Mouse (Mus musculus): ENCODE results near the gene Myo16. TPM values are rescaled to one million over a fixed set of nuclear protein-coding genes. Genes with fewer than 3 reads are reported as not detected.

Myo16 gene
- polyA plus RNA-seq (2015; fragmentation: Nextera tagmentation; extraction: Ambion mirVana) = 0.25 and 0.35 TPM in 2 replicates

- Histone ChIP-seq H3K4me3 (peak within 1 kb of the TSS; percentile 51), H3K9me3 (replicated peaks) (no peaks in the 10 kb centered on the region), H3K27me3 (peaks cover 35% of the 10 kb centered on the region), H3K36me3 (no peaks in the 10 kb centered on the region), H3K27ac (no peak within 1 kb of the TSS), H3K4me1 (replicated peaks) (0 out of 2 replicates have a peak, but pooled peaks cover 2% of the 10 kb centered on the region), H3K9ac (peak within 1 kb of the TSS; percentile 50), H3K4me2 (peak within 1 kb of the TSS; percentile 90)
- WGBS = 1% methylated on average over 57 of the region's 61 CpGs
- peak; percentile 64; the same call in 1 of the 2 replicates for ATAC-seq (replicated peaks; ENCODE audit: insufficient number of reproducible peaks, insufficient read depth, low FRiP score, low read depth)
Observed at GRCm38 (mm10) chr8:10153611-10154438, at the start of gene Myo16. Myo16 (plus strand) TSS chr8:10153911.

- no peak overlapping the region for H3K4me3 ChIP-seq
- H3K27ac ChIP-seq = no peak overlapping the region
- H3K4me1 ChIP-seq (replicated peaks) = no peaks in the 10 kb centered on the region
- no peak overlapping the region for H3K4me2 ChIP-seq
- no peak for ATAC-seq (replicated peaks; ENCODE audit: insufficient number of reproducible peaks, insufficient read depth, low FRiP score, low read depth)
- no peak overlapping the region for H3K9ac ChIP-seq
- H3K27me3 ChIP-seq = no peaks in the 10 kb centered on the region
- no peaks in the 10 kb centered on the region for H3K36me3 ChIP-seq
- WGBS = 81% methylated on average over 8 of the region's 8 CpGs
- no peaks in the 10 kb centered on the region for H3K9me3 ChIP-seq (replicated peaks)
Observed at GRCm38 (mm10) chr8:10108516-10109271, 45.0 kb upstream of the Myo16 start.

- WGBS = 82% methylated on average over 5 of the region's 5 CpGs
- no peaks in the 10 kb centered on the region for H3K27me3 ChIP-seq
- no peaks in the 10 kb centered on the region for H3K9me3 ChIP-seq (replicated peaks)
- no peaks in the 10 kb centered on the region for H3K4me1 ChIP-seq (replicated peaks)
- H3K36me3 ChIP-seq = no peaks in the 10 kb centered on the region
- H3K4me2 ChIP-seq = no peak overlapping the region
- ATAC-seq (replicated peaks; ENCODE audit: insufficient number of reproducible peaks, insufficient read depth, low FRiP score, low read depth) = no peak
- H3K4me3 ChIP-seq = no peak overlapping the region
- no peak overlapping the region for H3K27ac ChIP-seq
- no peak overlapping the region for H3K9ac ChIP-seq
Observed at GRCm38 (mm10) chr8:10122749-10123148, 31.0 kb upstream of the Myo16 start.

- 69% methylated on average over 2 of the region's 2 CpGs for WGBS
- no peaks in the 10 kb centered on the region for H3K4me1 ChIP-seq (replicated peaks)
- H3K4me2 ChIP-seq = no peak overlapping the region
- H3K36me3 ChIP-seq = no peaks in the 10 kb centered on the region
- H3K9me3 ChIP-seq (replicated peaks) = no peaks in the 10 kb centered on the region
- H3K4me3 ChIP-seq = no peak overlapping the region
- no peak for ATAC-seq (replicated peaks; ENCODE audit: insufficient number of reproducible peaks, insufficient read depth, low FRiP score, low read depth)
- no peak overlapping the region for H3K27ac ChIP-seq
- H3K9ac ChIP-seq = no peak overlapping the region
- H3K27me3 ChIP-seq = no peaks in the 10 kb centered on the region
Observed at GRCm38 (mm10) chr8:10123412-10123811, 30.3 kb upstream of the Myo16 start.

GRCm38 (mm10) chr8:10125684-10126083 lies 28.0 kb upstream of the Myo16 start:
- Histone ChIP-seq H3K9ac (no peak overlapping the region), H3K36me3 (no peaks in the 10 kb centered on the region), H3K9me3 (replicated peaks) (no peaks in the 10 kb centered on the region), H3K27me3 (no peaks in the 10 kb centered on the region), H3K4me2 (no peak overlapping the region), H3K27ac (no peak overlapping the region), H3K4me1 (replicated peaks) (no peaks in the 10 kb centered on the region), H3K4me3 (no peak overlapping the region)
- ATAC-seq (replicated peaks; ENCODE audit: insufficient number of reproducible peaks, insufficient read depth, low FRiP score, low read depth) = no peak
- 74% methylated on average over 4 of the region's 4 CpGs for WGBS

- Histone ChIP-seq H3K27me3 (no peaks in the 10 kb centered on the region), H3K4me3 (no peak overlapping the region), H3K4me1 (replicated peaks) (no peaks in the 10 kb centered on the region), H3K9me3 (replicated peaks) (no peaks in the 10 kb centered on the region), H3K9ac (no peak overlapping the region), H3K36me3 (no peaks in the 10 kb centered on the region), H3K4me2 (no peak overlapping the region), H3K27ac (no peak overlapping the region)
- 66% methylated on average over 15 of the region's 15 CpGs for WGBS
- no peak for ATAC-seq (replicated peaks; ENCODE audit: insufficient number of reproducible peaks, insufficient read depth, low FRiP score, low read depth)
Observed at GRCm38 (mm10) chr8:10130513-10131414, 22.9 kb upstream of the Myo16 start.

- H3K27me3 ChIP-seq = no peaks in the 10 kb centered on the region
Observed at GRCm38 (mm10) chr8:10139536-10139935, 14.2 kb upstream of the Myo16 start.

GRCm38 (mm10) chr8:10143961-10144360 lies 9.8 kb upstream of the Myo16 start:
- no peak overlapping the region for H3K4me3 ChIP-seq

More at GRCm38 (mm10) chr8:10139536-10139935, 14.2 kb upstream of the Myo16 start:
- Histone ChIP-seq H3K9me3 (replicated peaks) (no peaks in the 10 kb centered on the region), H3K4me2 (no peak overlapping the region), H3K4me1 (replicated peaks) (no peaks in the 10 kb centered on the region), H3K9ac (no peak overlapping the region), H3K27ac (no peak overlapping the region), H3K36me3 (no peaks in the 10 kb centered on the region), H3K4me3 (no peak overlapping the region)
- no peak for ATAC-seq (replicated peaks; ENCODE audit: insufficient number of reproducible peaks, insufficient read depth, low FRiP score, low read depth)
- 38% methylated on average over 8 of the region's 8 CpGs for WGBS

GRCm38 (mm10) chr8:10151692-10152247 lies 1.9 kb upstream of the Myo16 start:
- H3K27me3 ChIP-seq = peaks cover 35% of the 10 kb centered on the region
- no peak for ATAC-seq (replicated peaks; ENCODE audit: insufficient number of reproducible peaks, insufficient read depth, low FRiP score, low read depth)
- no peak overlapping the region for H3K27ac ChIP-seq
- H3K4me3 ChIP-seq = no peak overlapping the region
- 65% methylated on average over 6 of the region's 6 CpGs for WGBS
- H3K9ac ChIP-seq = no peak overlapping the region
- H3K36me3 ChIP-seq = no peaks in the 10 kb centered on the region
- H3K9me3 ChIP-seq (replicated peaks) = no peaks in the 10 kb centered on the region
- 0 out of 2 replicates have a peak, but pooled peaks cover 2% of the 10 kb centered on the region for H3K4me1 ChIP-seq (replicated peaks)
- H3K4me2 ChIP-seq = no peak overlapping the region

More at GRCm38 (mm10) chr8:10143961-10144360, 9.8 kb upstream of the Myo16 start:
- no peak overlapping the region for H3K9ac ChIP-seq
- H3K4me1 ChIP-seq (replicated peaks) = no peaks in the 10 kb centered on the region
- ATAC-seq (replicated peaks; ENCODE audit: insufficient number of reproducible peaks, insufficient read depth, low FRiP score, low read depth) = no peak
- 75% methylated on average over 10 of the region's 10 CpGs for WGBS
- no peaks in the 10 kb centered on the region for H3K36me3 ChIP-seq
- no peak overlapping the region for H3K4me2 ChIP-seq
- H3K9me3 ChIP-seq (replicated peaks) = no peaks in the 10 kb centered on the region
- H3K27me3 ChIP-seq = no peaks in the 10 kb centered on the region
- H3K27ac ChIP-seq = no peak overlapping the region

GRCm38 (mm10) chr8:10154439-10154745 lies 681 bp downstream of the Myo16 start:
- Histone ChIP-seq H3K36me3 (no peaks in the 10 kb centered on the region), H3K27me3 (peaks cover 35% of the 10 kb centered on the region), H3K27ac (no peak overlapping the region), H3K9ac (no peak overlapping the region), H3K9me3 (replicated peaks) (no peaks in the 10 kb centered on the region), H3K4me3 (peak overlapping the region; percentile 51), H3K4me2 (peak overlapping the region; percentile 90), H3K4me1 (replicated peaks) (0 out of 2 replicates have a peak, but pooled peaks cover 2% of the 10 kb centered on the region)
- ATAC-seq (replicated peaks; ENCODE audit: insufficient number of reproducible peaks, insufficient read depth, low FRiP score, low read depth) = no peak
- 20% methylated on average over 4 of the region's 4 CpGs for WGBS

Measured in heart, embryonic 15.5 days (tissue).